Mouse (Mus musculus) CH12.LX (cell line): ENCODE results near the gene Gh. TPM values are rescaled to one million over a fixed set of nuclear protein-coding genes. Genes with fewer than 3 reads are reported as not detected.

Experiments used
- DNase-seq: peaks from one replicate; pipeline ENCODE4 v3.0.0-alpha.2; 2013; ENCODE audit errors: extremely low read depth
- H3K27ac ChIP-seq: 2 replicates; pipeline ENCODE4 v1.5.1; 2012; ENCODE audit warnings: low read depth, mild to moderate bottlenecking, control low read depth, moderate library complexity; ENCODE audit not compliant: insufficient read depth
- H3K27me3 ChIP-seq: replicated peaks from 2 replicates; pipeline ENCODE3; 2012; ENCODE audit warnings: inconsistent platforms
- H3K36me3 ChIP-seq, 2 experiments: replicated peaks in 1 of 2; 2 replicates each; pipeline versions ENCODE3 to v1.6.1; 2012; ENCODE audit warnings: inconsistent platforms in 1 of 2, low read length in 1 of 2, mild to moderate bottlenecking in 1 of 2, mixed read lengths in 1 of 2, moderate library complexity in 1 of 2; ENCODE audit not compliant: control insufficient read depth in 1 of 2, insufficient read depth in 1 of 2
- H3K4me1 ChIP-seq, 2 experiments: 2 replicates each; pipeline ENCODE4 v1.6.1; 2012; ENCODE audit warnings: inconsistent platforms in 1 of 2, moderate library complexity in 1 of 2; ENCODE audit not compliant: insufficient read depth in 2 of 2, control insufficient read depth in 1 of 2
- H3K4me2 ChIP-seq: 2 replicates; pipeline ENCODE4 v1.6.1; 2012; ENCODE audit warnings: low read depth, mild to moderate bottlenecking, control low read depth; ENCODE audit not compliant: poor library complexity, insufficient read depth, severe bottlenecking
- H3K4me3 ChIP-seq, 3 experiments: fragments of 150-350 bp in 1 of 3; sonication (generic) in 1 of 3; replicated peaks in 1 of 3; 2 replicates each; pipeline versions ENCODE3 to v1.5.1; 2011 to 2012; ENCODE audit warnings: low read depth in 2 of 3, low read length in 2 of 3, mild to moderate bottlenecking in 2 of 3, moderate library complexity in 2 of 3, control low read depth in 1 of 3, improper control_type of control experiment in 1 of 3, inconsistent platforms in 1 of 3, mixed read lengths in 1 of 3; ENCODE audit not compliant: poor library complexity in 1 of 3
- H3K79me2 ChIP-seq: replicated peaks from 2 replicates; pipeline ENCODE4 v1.6.1; 2012; ENCODE audit warnings: mild to moderate bottlenecking, moderate library complexity; ENCODE audit not compliant: control insufficient read depth, poor library complexity, insufficient read depth, severe bottlenecking; ENCODE audit errors: extremely low read depth
- H3K9ac ChIP-seq: 2 replicates; pipeline ENCODE4 v1.6.1; 2012; ENCODE audit warnings: low read depth, mild to moderate bottlenecking, control low read depth, moderate library complexity; ENCODE audit not compliant: insufficient read depth
- H3K9me3 ChIP-seq: replicated peaks from 2 replicates; pipeline ENCODE3; 2012; ENCODE audit warnings: low read length, inconsistent platforms, mixed read lengths
- BHLHE40 ChIP-seq: IDR thresholded peaks from 2 replicates; pipeline ENCODE4 v1.6.1; 2011; ENCODE audit warnings: mild to moderate bottlenecking, low read depth, low read length, improper control_type of control experiment
- CHD1 ChIP-seq: IDR thresholded peaks from 2 replicates; pipeline ENCODE4 v1.6.1; 2012; ENCODE audit warnings: low read depth, low read length, improper control_type of control experiment, inconsistent platforms
- CHD2 ChIP-seq: IDR thresholded peaks from 2 replicates; pipeline ENCODE4 v1.6.1; 2011; ENCODE audit warnings: low read length, improper control_type of control experiment
- CTCF ChIP-seq, 2 experiments: IDR thresholded peaks in 1 of 2; conservative IDR thresholded peaks in 1 of 2; 2 replicates each; pipeline ENCODE4 v1.5.1; 2011 to 2012; ENCODE audit warnings: low read depth in 2 of 2, low read length in 2 of 2, improper control_type of control experiment in 1 of 2, inconsistent platforms in 1 of 2, mild to moderate bottlenecking in 1 of 2, moderate library complexity in 1 of 2
- ELF1 ChIP-seq: IDR thresholded peaks from 2 replicates; pipeline ENCODE4 v1.6.1; 2014; ENCODE audit warnings: low read depth, mild to moderate bottlenecking, inconsistent platforms, low read length, improper control_type of control experiment
- EP300 ChIP-seq: IDR thresholded peaks from 2 replicates; pipeline ENCODE4 v1.6.1; 2011; ENCODE audit warnings: low read length, improper control_type of control experiment
- ETS1 ChIP-seq: conservative IDR thresholded peaks from 2 replicates; pipeline ENCODE4 v1.6.1; 2012; ENCODE audit warnings: low read depth, mild to moderate bottlenecking, inconsistent platforms, low read length, improper control_type of control experiment, moderate library complexity
- GABPA ChIP-seq: IDR thresholded peaks from 2 replicates; pipeline ENCODE4 v1.6.1; 2012; ENCODE audit warnings: low read depth, low read length, improper control_type of control experiment, inconsistent platforms; ENCODE audit not compliant: insufficient replicate concordance
- HCFC1 ChIP-seq: IDR thresholded peaks from 2 replicates; pipeline ENCODE4 v1.6.1; 2012; ENCODE audit warnings: low read depth, mild to moderate bottlenecking, inconsistent platforms, low read length, improper control_type of control experiment
- IRF4 ChIP-seq: IDR thresholded peaks from 2 replicates; pipeline ENCODE4 v1.6.1; 2014; ENCODE audit warnings: low read depth, mild to moderate bottlenecking, inconsistent platforms, low read length, improper control_type of control experiment
- JUN ChIP-seq: IDR thresholded peaks from 2 replicates; pipeline ENCODE4 v1.6.1; 2011; ENCODE audit warnings: low read depth, mild to moderate bottlenecking, low read length, improper control_type of control experiment, moderate library complexity; ENCODE audit not compliant: insufficient read depth
- KAT2A ChIP-seq: IDR thresholded peaks from 2 replicates; pipeline ENCODE4 v1.6.1; 2012; ENCODE audit warnings: low read length, improper control_type of control experiment, inconsistent platforms; ENCODE audit not compliant: insufficient replicate concordance
- MAFK ChIP-seq: IDR thresholded peaks from 2 replicates; pipeline ENCODE4 v1.6.1; 2011; ENCODE audit warnings: low read length, improper control_type of control experiment; ENCODE audit not compliant: insufficient replicate concordance
- MAX ChIP-seq: IDR thresholded peaks from 2 replicates; pipeline ENCODE4 v1.6.1; 2011; ENCODE audit warnings: low read length, improper control_type of control experiment
- MAZ ChIP-seq: IDR thresholded peaks from 2 replicates; pipeline ENCODE4 v1.6.1; 2012; ENCODE audit warnings: low read depth, mild to moderate bottlenecking, inconsistent platforms, low read length, improper control_type of control experiment, moderate library complexity
- MEF2A ChIP-seq: IDR thresholded peaks from 2 replicates; pipeline ENCODE4 v1.6.1; 2014; ENCODE audit warnings: low read depth, mild to moderate bottlenecking, inconsistent platforms, low read length, improper control_type of control experiment, borderline replicate concordance
- MXI1 ChIP-seq: IDR thresholded peaks from 2 replicates; pipeline ENCODE4 v1.6.1; 2011; ENCODE audit warnings: mild to moderate bottlenecking, low read depth, low read length, improper control_type of control experiment
- MYC ChIP-seq: IDR thresholded peaks from 2 replicates; pipeline ENCODE4 v1.6.1; 2011; ENCODE audit warnings: low read depth, mild to moderate bottlenecking, improper control_type of control experiment, low read length
- NRF1 ChIP-seq: IDR thresholded peaks from 2 replicates; pipeline ENCODE4 v1.6.1; 2014; ENCODE audit warnings: low read depth, mild to moderate bottlenecking, inconsistent platforms, low read length, improper control_type of control experiment, moderate library complexity
- PAX5 ChIP-seq: IDR thresholded peaks from 2 replicates; pipeline ENCODE4 v1.6.1; 2012; ENCODE audit warnings: low read length, inconsistent platforms, mixed read lengths
- RAD21 ChIP-seq: IDR thresholded peaks from 2 replicates; pipeline ENCODE4 v1.6.1; 2011; ENCODE audit warnings: low read depth, mild to moderate bottlenecking, low read length, improper control_type of control experiment, moderate library complexity
- SIN3A ChIP-seq: IDR thresholded peaks from 2 replicates; pipeline ENCODE4 v1.6.1; 2012; ENCODE audit warnings: low read length, improper control_type of control experiment, inconsistent platforms
- SMC3 ChIP-seq: IDR thresholded peaks from 2 replicates; pipeline ENCODE4 v1.6.1; 2011; ENCODE audit warnings: low read depth, low read length, improper control_type of control experiment
- TCF12 ChIP-seq: IDR thresholded peaks from 2 replicates; pipeline ENCODE4 v1.6.1; 2014; ENCODE audit warnings: low read depth, mild to moderate bottlenecking, inconsistent platforms, low read length, improper control_type of control experiment
- UBTF ChIP-seq: IDR thresholded peaks from 2 replicates; pipeline ENCODE4 v1.6.1; 2012; ENCODE audit warnings: low read depth, mild to moderate bottlenecking, inconsistent platforms, low read length, improper control_type of control experiment, moderate library complexity
- USF1 ChIP-seq: IDR thresholded peaks from 2 replicates; pipeline ENCODE4 v1.6.1; 2014; ENCODE audit warnings: low read depth, mild to moderate bottlenecking, inconsistent platforms, low read length, improper control_type of control experiment
- USF2 ChIP-seq: conservative IDR thresholded peaks from 2 replicates; pipeline ENCODE4 v1.6.1; 2011; ENCODE audit warnings: low read depth, low read length, improper control_type of control experiment
- ZC3H11A ChIP-seq: IDR thresholded peaks from 2 replicates; pipeline ENCODE4 v1.6.1; 2012; ENCODE audit warnings: low read depth, mild to moderate bottlenecking, inconsistent platforms, low read length, improper control_type of control experiment
- ZKSCAN1 ChIP-seq: IDR thresholded peaks from 2 replicates; pipeline ENCODE4 v1.6.1; 2012; ENCODE audit warnings: low read depth, inconsistent platforms, low read length, improper control_type of control experiment, borderline replicate concordance
- ZMIZ1 ChIP-seq: IDR thresholded peaks from 2 replicates; pipeline ENCODE4 v1.6.1; 2012; ENCODE audit warnings: low read depth, mild to moderate bottlenecking, inconsistent platforms, low read length, improper control_type of control experiment
- ZNF384 ChIP-seq: IDR thresholded peaks from 2 replicates; pipeline ENCODE4 v1.6.1; 2012; ENCODE audit warnings: low read depth, low read length, improper control_type of control experiment, inconsistent platforms
- dilution Hi-C: fragments of 300-500 bp; cut with MboI; formaldehyde crosslinking; loops from 2 replicates; pipeline ENCODE4 v1.14.3; 2020; ENCODE audit warnings: low sequenced_read_pairs; ENCODE audit not compliant: extremely low pct_unique_long_range_greater_than_20kb, extremely low pct_ligation_motif_present
- in situ Hi-C: fragments of 300-500 bp; cut with MboI; formaldehyde crosslinking; loops from 3 replicates; pipeline ENCODE4 v1.14.3; 2019; ENCODE audit warnings: low sequenced_read_pairs, low pct_ligation_motif_present, low pct_unique_long_range_greater_than_20kb, mixed read lengths
- polyA plus RNA-seq: library from polyadenylated mRNA; unstranded; fragments of >175 nt; gene quantifications from 2 replicates; pipeline ENCODE4 v1.2.1, GENCODE M21; 2012; ENCODE audit warnings: low read depth; ENCODE audit not compliant: insufficient read length
- total RNA-seq, 2 experiments: library from RNA; depleted of rRNA; stranded (reverse); fragments of 300-350 nt in 1 of 2; fragments of >200 nt in 1 of 2; gene quantifications; 2 replicates each; pipeline ENCODE4 v1.2.3; 2012 to 2014

The Gh gene
- total and polyA plus RNA-seq, 3 experiments = 0.38 to 1.0 (median 0.68) TPM

DNA sequence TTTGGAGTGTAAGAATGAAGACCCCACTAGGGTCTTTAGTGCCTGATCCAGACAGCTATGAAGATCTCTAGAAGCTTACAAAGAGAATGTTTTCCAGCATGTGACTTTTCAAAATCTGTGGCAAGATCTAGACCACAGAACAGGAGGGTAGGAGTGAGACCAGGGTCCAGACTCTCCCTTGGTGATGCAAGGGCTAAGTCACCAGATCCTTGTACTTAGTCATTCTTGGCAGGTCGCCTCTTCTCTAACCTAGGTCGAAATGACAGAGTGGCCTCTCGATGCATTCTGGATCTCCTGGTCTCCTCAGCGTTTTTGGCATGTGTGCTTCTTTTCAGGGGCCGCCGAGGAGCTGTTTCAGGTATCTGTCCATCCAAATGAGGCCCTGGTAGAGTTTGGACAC is 19.2 kb downstream of the Gh start:
- in situ Hi-C loops = no loop called here
- no peak for TF ChIP-seq MAZ
- no peak for TF ChIP-seq SIN3A
- TF ChIP-seq ZKSCAN1 = no peak
- TF ChIP-seq CHD1 = no peak
- no peak for TF ChIP-seq CTCF (conservative IDR thresholded peaks at IDR 0.05 in 1 of 2, IDR thresholded peaks at IDR 0.05 in 1 of 2; ENCODE audit: low read depth in 2 of 2, low read length in 2 of 2)
- TF ChIP-seq TCF12 = no peak
- no peak for TF ChIP-seq HCFC1
- TF ChIP-seq SMC3 = no peak
- no peak for TF ChIP-seq USF1
- TF ChIP-seq ZMIZ1 = no peak
- no peak for TF ChIP-seq NRF1
- no peak for TF ChIP-seq MAX
- TF ChIP-seq ZNF384 = no peak
- TF ChIP-seq, all 38 proteins: peak for 0

DNA sequence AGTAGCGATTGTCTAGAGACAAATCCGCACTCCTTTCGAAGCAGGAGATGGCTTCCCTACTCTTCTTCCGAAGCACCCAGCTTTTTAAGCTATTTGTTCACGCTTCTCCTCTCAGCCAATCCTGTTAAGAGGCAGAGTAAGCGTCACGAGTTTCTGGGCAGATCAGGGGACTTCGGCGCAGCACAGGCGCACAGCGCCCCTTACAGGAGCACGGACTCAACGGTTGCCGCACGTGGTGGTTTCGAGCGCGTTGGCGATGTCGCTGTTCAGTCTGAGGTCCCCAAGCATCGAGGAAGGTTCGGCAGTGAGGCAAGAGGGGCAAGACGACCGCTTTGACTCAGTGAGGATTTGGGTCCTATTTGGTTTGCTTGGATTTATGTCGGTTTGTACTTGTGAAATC is 25.2 kb downstream of the Gh start, which contains the start of gene Tcam1:
TSS of gene Tcam1 (plus strand) at position 219 of the 400 bp plus-strand sequence.
- no peak within 1 kb of the TSS for H3K27ac ChIP-seq
- peak within 1 kb of the TSS; percentile 41 for H3K4me2 ChIP-seq
- H3K4me3 ChIP-seq = no peak within 1 kb of the TSS
- DNase-seq = peak; percentile 96
- dilution Hi-C loops = no loop called here
- in situ Hi-C loops = no loop called here
- H3K9ac ChIP-seq = no peak within 1 kb of the TSS
- H3K4me1 ChIP-seq = peaks cover 10 to 21% of the 10 kb centered on the region in 2 experiments
- no peaks in the 10 kb centered on the region for H3K36me3 ChIP-seq
- H3K9me3 ChIP-seq = no peaks in the 10 kb centered on the region
- peaks cover 2% of the 10 kb centered on the region for H3K27me3 ChIP-seq
- H3K79me2 ChIP-seq = peaks cover 8% of the 10 kb centered on the region
- no peak for TF ChIP-seq UBTF
- TF ChIP-seq MAFK = no peak
- peak; percentile 100 for TF ChIP-seq MAX
- TF ChIP-seq MXI1 = peak; percentile 92
- no peak for TF ChIP-seq KAT2A
- no peak for TF ChIP-seq HCFC1
- no peak for TF ChIP-seq GABPA
- peak; percentile 8 to 95; a peak in 2 of 4 replicates for TF ChIP-seq CTCF (conservative IDR thresholded peaks at IDR 0.05 in 1 of 2, IDR thresholded peaks at IDR 0.05 in 1 of 2; ENCODE audit: low read depth in 2 of 2, low read length in 2 of 2)
- TF ChIP-seq TCF12 = peak; percentile 67
- TF ChIP-seq CHD1 = no peak
- TF ChIP-seq EP300 = no peak
- TF ChIP-seq MAZ = 0 out of 2 replicates have a peak, but pooled peaks have one; percentile 34
- TF ChIP-seq MYC = peak; percentile 100
- no peak for TF ChIP-seq PAX5
- TF ChIP-seq USF2 = peak; percentile 61
- TF ChIP-seq CHD2 = peak; percentile 99
- peak; percentile 45; the same call in 1 of the 2 replicates for TF ChIP-seq MEF2A
- TF ChIP-seq BHLHE40 = peak; percentile 94
- no peak for TF ChIP-seq ZNF384
- no peak for TF ChIP-seq ZC3H11A
- TF ChIP-seq RAD21 = peak; percentile 69
- peak; percentile 45; the same call in 1 of the 2 replicates for TF ChIP-seq ELF1
- TF ChIP-seq IRF4 = peak; percentile 69; the same call in 1 of the 2 replicates
- TF ChIP-seq ZKSCAN1 = no peak
- TF ChIP-seq JUN = no peak
- peak; percentile 64; the same call in 1 of the 2 replicates for TF ChIP-seq ETS1
- peak; percentile 82 for TF ChIP-seq NRF1

More for the DNA sequence above, 19.2 kb downstream of the Gh start:
- Histone ChIP-seq H3K4me2 (no peak overlapping the region), H3K4me1 (peaks cover 0 to 8% of the 10 kb centered on the region in 2 experiments; a peak in 1 of 4 replicates), H3K4me3 (no peak overlapping the region), H3K27ac (no peak overlapping the region), H3K36me3 (no peaks in the 10 kb centered on the region), H3K27me3 (peaks cover 6% of the 10 kb centered on the region), H3K9me3 (no peaks in the 10 kb centered on the region), H3K9ac (no peak overlapping the region), H3K79me2 (no peaks in the 10 kb centered on the region)
- dilution Hi-C loops = no loop called here
- no peak for DNase-seq
